Mouse (Mus musculus) ES-Bruce4 (cell line): ENCODE data around the gene Nek2.

ENCODE experiments used
- CTCF ChIP-seq: IDR thresholded peaks from one replicate; pipeline ENCODE4 v1.8.1; 2011; ENCODE audit warnings: low read depth, low read length
- POLR2A ChIP-seq: IDR thresholded peaks from one replicate; pipeline ENCODE4 v1.8.1; 2011; ENCODE audit warnings: low read length; ENCODE audit not compliant: insufficient read depth

DNA sequence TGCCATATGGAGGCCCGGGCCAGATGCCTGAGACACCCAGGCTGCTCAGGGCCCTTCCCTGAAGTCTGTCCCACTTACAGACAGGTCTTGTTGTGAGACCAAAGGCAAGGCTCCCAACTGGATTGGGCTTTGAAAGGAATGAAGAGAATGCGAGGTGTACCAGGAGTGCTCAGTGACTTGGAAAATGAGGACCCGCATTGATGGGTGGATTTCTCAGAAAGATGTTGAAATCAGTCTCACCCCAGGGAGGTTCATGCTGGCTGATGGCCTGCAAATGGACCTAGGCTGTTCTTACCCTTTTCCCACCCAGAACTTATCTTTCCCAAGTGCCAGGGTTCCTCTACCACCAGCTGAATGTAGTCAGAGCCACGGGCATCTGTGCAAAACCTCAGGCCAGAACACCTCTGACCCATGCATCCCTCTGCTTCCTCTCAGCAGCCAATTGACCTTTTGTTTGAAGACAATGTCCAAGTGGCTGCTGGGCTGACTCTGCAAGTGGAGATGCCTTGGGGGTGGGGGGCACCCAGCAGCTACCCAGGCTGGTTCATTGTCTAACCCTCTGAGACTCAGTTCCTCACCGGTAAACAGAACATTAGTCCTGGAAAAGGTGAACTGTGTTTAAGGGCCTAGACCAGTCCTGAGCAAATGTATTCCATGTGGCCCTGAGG lies 15.2 kb downstream of the Nek2 start:
- no peak for TF ChIP-seq CTCF
- TF ChIP-seq POLR2A, result no peak
